Mouse (Mus musculus): Measurements from ENCODE around the gene Tcf15. TPM values are rescaled to one million over a fixed set of nuclear protein-coding genes. Genes with fewer than 3 reads are reported as not detected.
A peak's percentile ranks its signal among the peaks of the same experiment; 100 is the strongest.

Gene Tcf15
- polyA plus RNA-seq, 1 experiment from 2014 or later: 10.6 TPM

DNA sequence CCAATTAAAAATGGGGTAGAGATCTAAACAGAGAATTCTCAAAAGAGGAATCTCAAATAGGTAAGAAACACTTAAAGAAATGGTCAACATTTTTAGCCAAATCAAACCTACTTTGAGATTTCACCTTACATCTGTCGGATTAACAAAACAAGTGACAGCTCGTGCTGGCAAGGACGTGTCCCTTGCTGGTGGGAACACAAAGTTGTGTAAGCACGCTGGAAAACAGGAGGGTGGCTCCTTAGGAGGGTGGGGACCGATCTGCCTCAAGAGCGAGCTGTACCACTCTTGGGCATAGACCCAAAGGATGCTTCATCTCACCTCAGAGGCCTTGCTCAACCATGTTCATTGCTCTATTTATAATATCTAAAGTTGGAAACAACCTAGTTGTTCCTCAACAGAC, 22.9 kb downstream of the Tcf15 start:
- H3K4me1 ChIP-seq (ENCODE audit: control insufficient read depth, insufficient read depth, low read length): no peaks in the 10 kb centered on the region
- WGBS: 86% methylated on average over 6 of the region's 6 CpGs
- H3K27ac ChIP-seq (replicated peaks; ENCODE audit: low read depth, low read length): no peak overlapping the region
- no peak overlapping the region for H3K4me2 ChIP-seq (ENCODE audit: low read depth, low read length)
- no peaks in the 10 kb centered on the region for H3K9me3 ChIP-seq (ENCODE audit: control insufficient read depth, low read length)
- H3K9ac ChIP-seq (ENCODE audit: low read depth, low read length): no peak overlapping the region
- H3K27me3 ChIP-seq (replicated peaks; ENCODE audit: control insufficient read depth, insufficient read depth, low read length): no peaks in the 10 kb centered on the region
- H3K4me3 ChIP-seq (ENCODE audit: low read depth, low read length): no peak overlapping the region
- ATAC-seq (ENCODE audit: low read depth) (no peak), DNase-seq (ENCODE audit: low spot score) (no peak)
- H3K36me3 ChIP-seq (ENCODE audit: control insufficient read depth, insufficient read depth, low read length): no peaks in the 10 kb centered on the region

- 34% methylated on average over 7 of the region's 8 CpGs for WGBS
- H3K27me3 ChIP-seq (replicated peaks; ENCODE audit: control insufficient read depth, insufficient read depth, low read length): no peaks in the 10 kb centered on the region
- peak; percentile 85; the same call in 1 of the 2 replicates for ATAC-seq (ENCODE audit: low read depth)
These were observed 24.5 kb downstream of the Tcf15 start for GRCm38 (mm10) chr2:152167851-152168290.

GRCm38 (mm10) chr2:152169377-152169776, 26.0 kb downstream of the Tcf15 start:
- Histone ChIP-seq H3K27ac (replicated peaks; ENCODE audit: low read depth, low read length) (no peak overlapping the region), H3K4me2 (ENCODE audit: low read depth, low read length) (no peak overlapping the region), H3K36me3 (ENCODE audit: control insufficient read depth, insufficient read depth, low read length) (no peaks in the 10 kb centered on the region), H3K9ac (ENCODE audit: low read depth, low read length) (no peak overlapping the region), H3K27me3 (replicated peaks; ENCODE audit: control insufficient read depth, insufficient read depth, low read length) (no peaks in the 10 kb centered on the region), H3K4me3 (ENCODE audit: low read depth, low read length) (no peak overlapping the region), H3K4me1 (ENCODE audit: control insufficient read depth, insufficient read depth, low read length) (no peaks in the 10 kb centered on the region), H3K9me3 (ENCODE audit: control insufficient read depth, low read length) (no peaks in the 10 kb centered on the region)
- DNase-seq (ENCODE audit: low spot score): no peak
- no peak for ATAC-seq (ENCODE audit: low read depth)
- 94% methylated on average over 1 of the region's 1 CpGs for WGBS

More at GRCm38 (mm10) chr2:152167851-152168290, 24.5 kb downstream of the Tcf15 start:
- peak; percentile 75 for DNase-seq (ENCODE audit: low spot score)
- Histone ChIP-seq H3K9me3 (ENCODE audit: control insufficient read depth, low read length) (no peaks in the 10 kb centered on the region), H3K27ac (replicated peaks; ENCODE audit: low read depth, low read length) (no peak overlapping the region), H3K4me1 (ENCODE audit: control insufficient read depth, insufficient read depth, low read length) (no peaks in the 10 kb centered on the region), H3K9ac (ENCODE audit: low read depth, low read length) (no peak overlapping the region), H3K4me3 (ENCODE audit: low read depth, low read length) (no peak overlapping the region), H3K4me2 (ENCODE audit: low read depth, low read length) (no peak overlapping the region), H3K36me3 (ENCODE audit: control insufficient read depth, insufficient read depth, low read length) (no peaks in the 10 kb centered on the region)

DNA sequence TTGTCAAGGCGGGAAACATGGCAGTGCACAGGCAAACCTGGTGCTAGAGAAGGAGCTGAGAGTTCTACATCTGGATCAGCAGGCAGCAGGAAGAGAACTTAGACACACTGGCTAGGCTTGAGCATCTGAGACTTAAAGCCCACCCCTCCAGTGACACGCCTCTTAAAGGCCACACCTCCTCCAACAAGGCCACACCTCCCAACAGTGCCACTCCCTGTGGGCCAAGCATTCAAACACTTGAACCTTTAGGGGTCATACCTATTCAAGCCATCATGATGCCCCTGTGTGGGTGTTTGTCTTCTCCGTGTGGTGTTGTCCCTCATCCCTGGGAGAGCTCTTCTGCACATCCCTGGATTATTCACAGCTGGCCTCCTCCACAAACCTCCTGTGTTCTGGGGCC, 31.5 kb downstream of the Tcf15 start:
- Histone ChIP-seq H3K4me1 (ENCODE audit: control insufficient read depth, insufficient read depth, low read length) (peaks cover 1% of the 10 kb centered on the region; the same call in 1 of the 2 replicates), H3K9ac (ENCODE audit: low read depth, low read length) (no peak overlapping the region), H3K4me3 (ENCODE audit: low read depth, low read length) (no peak overlapping the region), H3K27me3 (replicated peaks; ENCODE audit: control insufficient read depth, insufficient read depth, low read length) (no peaks in the 10 kb centered on the region), H3K4me2 (ENCODE audit: low read depth, low read length) (no peak overlapping the region), H3K36me3 (ENCODE audit: control insufficient read depth, insufficient read depth, low read length) (no peaks in the 10 kb centered on the region), H3K27ac (replicated peaks; ENCODE audit: low read depth, low read length) (no peak overlapping the region), H3K9me3 (ENCODE audit: control insufficient read depth, low read length) (no peaks in the 10 kb centered on the region)
- no peak for ATAC-seq (ENCODE audit: low read depth)
- no peak for DNase-seq (ENCODE audit: low spot score)
- 87% methylated on average over 3 of the region's 3 CpGs for WGBS

DNA sequence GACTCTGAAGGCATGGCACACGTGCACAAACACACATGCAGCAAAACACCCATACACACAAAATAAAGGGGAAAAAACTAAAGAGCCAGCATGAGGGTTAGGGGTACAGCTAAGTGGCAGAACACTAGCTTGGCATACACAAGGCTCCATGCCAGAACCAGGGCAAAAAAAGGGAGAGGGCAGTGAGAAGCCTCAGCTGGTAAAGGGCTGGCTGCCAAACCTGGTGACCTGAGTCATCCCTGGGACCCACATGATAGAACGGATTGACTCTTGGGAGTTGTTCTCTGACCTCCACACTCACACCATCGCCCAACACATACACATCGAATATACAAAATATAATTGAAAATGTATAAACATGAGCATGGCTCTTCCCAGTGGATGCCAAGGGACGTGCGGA, 33.3 kb downstream of the Tcf15 start:
- ATAC-seq (ENCODE audit: low read depth): no peak
- peaks cover 7% of the 10 kb centered on the region; the same call in 1 of the 2 replicates for H3K4me1 ChIP-seq (ENCODE audit: control insufficient read depth, insufficient read depth, low read length)
- H3K27me3 ChIP-seq (replicated peaks; ENCODE audit: control insufficient read depth, insufficient read depth, low read length): no peaks in the 10 kb centered on the region
- DNase-seq (ENCODE audit: low spot score): no peak
- no peaks in the 10 kb centered on the region for H3K9me3 ChIP-seq (ENCODE audit: control insufficient read depth, low read length)
- H3K9ac ChIP-seq (ENCODE audit: low read depth, low read length): no peak overlapping the region
- no peaks in the 10 kb centered on the region for H3K36me3 ChIP-seq (ENCODE audit: control insufficient read depth, insufficient read depth, low read length)
- no peak overlapping the region for H3K4me3 ChIP-seq (ENCODE audit: low read depth, low read length)
- H3K4me2 ChIP-seq (ENCODE audit: low read depth, low read length): no peak overlapping the region
- H3K27ac ChIP-seq (replicated peaks; ENCODE audit: low read depth, low read length): no peak overlapping the region
- 78% methylated on average over 6 of the region's 6 CpGs for WGBS

DNA sequence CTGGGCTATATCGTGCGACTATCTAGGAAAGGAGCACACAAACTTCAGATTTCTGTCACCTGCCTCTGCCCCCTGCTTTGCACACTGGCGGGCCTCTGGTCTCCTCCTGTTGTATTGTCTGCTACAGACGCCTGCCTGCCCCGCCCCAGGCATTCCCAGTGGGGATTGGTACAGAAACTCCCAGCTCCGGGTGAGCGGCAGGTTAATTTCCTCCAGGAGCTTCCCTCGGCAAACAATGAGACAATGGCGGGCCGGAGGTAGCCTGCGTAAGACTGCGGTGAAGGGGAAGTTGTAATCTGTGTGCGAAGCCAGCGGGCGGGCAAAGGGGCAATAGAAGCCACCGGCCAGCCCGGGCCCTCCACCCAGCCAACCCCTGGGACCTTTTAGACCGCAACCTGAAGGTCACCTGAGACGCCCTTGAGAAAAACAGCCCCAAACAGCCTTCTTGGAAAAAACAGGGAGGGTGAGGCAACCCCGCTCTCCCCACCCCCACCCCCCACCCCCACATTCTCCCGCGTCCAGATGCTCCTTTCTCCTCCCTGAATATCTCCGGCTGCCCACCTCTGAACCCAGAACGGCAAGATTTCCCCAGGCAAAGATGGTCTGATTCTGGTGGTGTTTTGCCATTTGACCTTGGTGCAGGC, 33.9 kb downstream of the Tcf15 start:
- peak overlapping the region; percentile 1; the same call in 1 of the 2 replicates for H3K4me3 ChIP-seq (ENCODE audit: low read depth, low read length)
- no peaks in the 10 kb centered on the region for H3K27me3 ChIP-seq (replicated peaks; ENCODE audit: control insufficient read depth, insufficient read depth, low read length)
- peak; percentile 68 for DNase-seq (ENCODE audit: low spot score)
- 16% methylated on average over 24 of the region's 24 CpGs for WGBS
- 0 out of 2 replicates have a peak overlapping the region, but pooled peaks have one; percentile 40 for H3K9ac ChIP-seq (ENCODE audit: low read depth, low read length)
- H3K4me1 ChIP-seq (ENCODE audit: control insufficient read depth, insufficient read depth, low read length): peaks cover 7% of the 10 kb centered on the region; the same call in 1 of the 2 replicates
- H3K4me2 ChIP-seq (ENCODE audit: low read depth, low read length): peak overlapping the region; percentile 34
- H3K36me3 ChIP-seq (ENCODE audit: control insufficient read depth, insufficient read depth, low read length): no peaks in the 10 kb centered on the region
- ATAC-seq (ENCODE audit: low read depth): peak; percentile 63; the same call in 1 of the 2 replicates
- no peaks in the 10 kb centered on the region for H3K9me3 ChIP-seq (ENCODE audit: control insufficient read depth, low read length)
- no peak overlapping the region for H3K27ac ChIP-seq (replicated peaks; ENCODE audit: low read depth, low read length)

DNA sequence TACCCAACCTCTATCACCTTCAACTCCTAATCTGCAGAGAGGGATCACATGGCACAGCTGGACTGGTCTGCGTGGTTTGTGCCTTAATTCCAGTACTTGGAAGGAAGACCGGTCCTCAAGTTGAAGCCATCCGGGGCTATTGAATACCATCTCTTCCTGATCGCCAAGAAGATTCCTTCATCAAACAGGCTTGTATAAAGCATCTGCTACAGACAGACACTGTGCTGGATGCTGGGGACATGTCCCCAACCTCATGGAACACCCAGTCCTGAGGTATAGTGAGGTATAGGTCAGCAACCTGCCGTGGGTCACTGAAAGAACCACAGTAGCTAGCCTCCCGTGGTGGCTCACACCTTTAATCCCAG, 34.4 kb downstream of the Tcf15 start:
- Histone ChIP-seq H3K4me3 (ENCODE audit: low read depth, low read length) (no peak overlapping the region), H3K9ac (ENCODE audit: low read depth, low read length) (no peak overlapping the region), H3K4me1 (ENCODE audit: control insufficient read depth, insufficient read depth, low read length) (peaks cover 7% of the 10 kb centered on the region; the same call in 1 of the 2 replicates), H3K27me3 (replicated peaks; ENCODE audit: control insufficient read depth, insufficient read depth, low read length) (no peaks in the 10 kb centered on the region), H3K36me3 (ENCODE audit: control insufficient read depth, insufficient read depth, low read length) (no peaks in the 10 kb centered on the region), H3K27ac (replicated peaks; ENCODE audit: low read depth, low read length) (no peak overlapping the region), H3K9me3 (ENCODE audit: control insufficient read depth, low read length) (no peaks in the 10 kb centered on the region), H3K4me2 (ENCODE audit: low read depth, low read length) (peak overlapping the region; percentile 34; the same call in 1 of the 2 replicates)
- no peak for DNase-seq (ENCODE audit: low spot score)
- no peak for ATAC-seq (ENCODE audit: low read depth)
- 72% methylated on average over 6 of the region's 6 CpGs for WGBS

DNA sequence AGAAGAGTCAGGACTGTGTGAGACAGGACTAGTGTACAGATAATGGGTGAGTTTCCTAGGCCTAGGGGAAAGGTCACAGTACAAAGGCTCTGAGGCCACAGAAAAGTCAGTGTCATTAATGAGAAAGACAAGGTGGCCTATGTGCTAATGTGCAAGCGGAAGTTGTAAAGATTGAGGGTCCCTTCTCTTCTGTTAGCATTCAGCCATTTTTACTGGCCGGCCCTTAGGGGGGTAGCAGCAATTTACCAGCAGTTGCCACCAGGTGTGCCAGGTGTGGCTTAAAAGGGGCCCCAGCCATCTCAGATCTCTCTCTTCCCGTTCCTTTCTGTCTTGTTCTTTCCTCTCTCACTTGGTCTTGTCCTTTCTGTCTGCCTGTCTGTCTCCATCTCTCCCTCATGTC, 35.0 kb downstream of the Tcf15 start:
- Histone ChIP-seq H3K9me3 (ENCODE audit: control insufficient read depth, low read length) (no peaks in the 10 kb centered on the region), H3K9ac (ENCODE audit: low read depth, low read length) (no peak overlapping the region), H3K4me3 (ENCODE audit: low read depth, low read length) (no peak overlapping the region), H3K4me1 (ENCODE audit: control insufficient read depth, insufficient read depth, low read length) (peaks cover 7% of the 10 kb centered on the region; the same call in 1 of the 2 replicates), H3K4me2 (ENCODE audit: low read depth, low read length) (no peak overlapping the region), H3K36me3 (ENCODE audit: control insufficient read depth, insufficient read depth, low read length) (no peaks in the 10 kb centered on the region), H3K27me3 (replicated peaks; ENCODE audit: control insufficient read depth, insufficient read depth, low read length) (no peaks in the 10 kb centered on the region), H3K27ac (replicated peaks; ENCODE audit: low read depth, low read length) (no peak overlapping the region)
- DNase-seq (ENCODE audit: low spot score) (no peak), ATAC-seq (ENCODE audit: low read depth) (no peak)
- 85% methylated on average over 2 of the region's 3 CpGs for WGBS

DNA sequence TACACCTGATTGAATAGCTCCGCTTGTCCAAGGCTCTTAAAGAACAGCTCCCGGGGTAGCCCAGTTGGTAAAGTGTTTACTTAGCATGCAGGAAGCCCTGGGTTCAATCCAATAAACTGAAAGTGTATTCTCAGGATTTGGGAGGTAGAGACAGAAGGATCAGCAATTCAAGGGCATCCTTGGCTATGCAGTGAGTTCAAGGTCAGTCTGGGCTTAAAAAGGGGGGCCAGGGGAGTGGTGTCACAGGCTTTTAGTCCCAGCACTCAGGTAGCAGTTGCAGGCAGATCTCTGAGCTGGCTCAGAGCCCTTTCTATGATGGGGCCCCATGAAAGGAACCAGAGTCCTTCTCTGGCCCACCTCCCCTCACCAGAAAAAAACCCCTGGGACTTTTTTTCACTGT, 35.9 kb downstream of the Tcf15 start:
- H3K27me3 ChIP-seq (replicated peaks; ENCODE audit: control insufficient read depth, insufficient read depth, low read length): no peaks in the 10 kb centered on the region
- 79% methylated on average over 2 of the region's 2 CpGs for whole genome bisulfite sequencing
- no peak overlapping the region for H3K4me3 ChIP-seq (ENCODE audit: low read depth, low read length)
- DNase-seq (ENCODE audit: low spot score) (no peak), ATAC-seq (ENCODE audit: low read depth) (no peak)
- H3K4me2 ChIP-seq (ENCODE audit: low read depth, low read length): no peak overlapping the region
- no peaks in the 10 kb centered on the region for H3K36me3 ChIP-seq (ENCODE audit: control insufficient read depth, insufficient read depth, low read length)
- H3K9ac ChIP-seq (ENCODE audit: low read depth, low read length): no peak overlapping the region
- H3K27ac ChIP-seq (replicated peaks; ENCODE audit: low read depth, low read length): no peak overlapping the region
- peaks cover 7% of the 10 kb centered on the region; the same call in 1 of the 2 replicates for H3K4me1 ChIP-seq (ENCODE audit: control insufficient read depth, insufficient read depth, low read length)
- no peaks in the 10 kb centered on the region for H3K9me3 ChIP-seq (ENCODE audit: control insufficient read depth, low read length)
